Mouse (Mus musculus) thymus, adult 2 months (tissue): ENCODE measurements around the gene Pigyl.

Source experiments
- CTCF ChIP-seq: fragments of 200-500 bp; IDR thresholded peaks from 2 replicates; pipeline ENCODE4 v1.5.1; 2012; ENCODE audit warnings: mild to moderate bottlenecking, control low read depth, low read length, moderate library complexity, borderline replicate concordance; ENCODE audit not compliant: control insufficient read depth, poor library complexity, insufficient read depth; ENCODE audit errors: extremely low read depth
- POLR2A ChIP-seq: fragments of 200-500 bp; IDR thresholded peaks from 2 replicates; pipeline ENCODE4 v1.6.1; 2012; ENCODE audit warnings: mild to moderate bottlenecking, low read length, control low read depth, moderate library complexity; ENCODE audit not compliant: control insufficient read depth, poor library complexity, insufficient read depth; ENCODE audit errors: extremely low read depth

DNA sequence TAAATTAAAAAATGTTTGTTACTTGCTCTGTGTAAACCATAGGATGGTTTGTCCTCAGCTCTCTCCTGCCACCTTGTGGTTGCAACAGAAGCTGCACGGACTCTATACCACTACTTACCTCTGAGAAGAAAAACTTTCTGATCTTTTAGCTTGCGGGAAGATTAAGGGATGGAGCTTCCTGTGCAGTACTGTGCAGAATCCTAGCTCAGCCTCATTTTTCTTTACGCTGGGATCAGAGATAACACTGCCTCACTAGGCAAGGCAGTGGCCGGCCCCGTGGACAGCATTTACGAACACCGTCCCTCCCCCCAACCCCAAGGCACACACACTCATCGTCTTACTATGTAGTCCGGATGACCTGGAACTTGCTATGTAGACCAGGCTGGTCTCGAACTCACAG, 1.0 kb upstream of the Pigyl start:
- TF ChIP-seq CTCF: no peak
- TF ChIP-seq POLR2A: no peak
